Mouse (Mus musculus) embryonic stem cell, embryonic (primary cell): ENCODE measurements around the gene Polr2h.

Source experiments
- CTCF ChIA-PET, 4 experiments: fragments of 300-600 bp in 2 of 4; fragments of 350-600 bp in 2 of 4; sonication (Branson Sonifier 250); formaldehyde crosslinking; loops; one replicate each; lab custom pipeline; 2022; ENCODE audit warnings: inconsistent platforms in 2 of 4; lab: Charles Lee
- POLR2A ChIA-PET, 4 experiments: fragments of 300-600 bp in 2 of 4; fragments of 350-600 bp in 2 of 4; sonication (Branson Sonifier 250); formaldehyde crosslinking; loops; one replicate each; lab custom pipeline; 2022; ENCODE audit warnings: antibody characterized with exemption in 4 of 4, inconsistent platforms in 1 of 4; lab: Charles Lee

Polr2h gene

GRCm38 (mm10) chr16:20692241-20692965, 25.1 kb upstream of the Polr2h start:
- POLR2A ChIA-PET: interaction anchor here (1.0 to 14.3 kb wide), 26 partner anchors 9 to 701 kb away, joined by 3 to 298 read pairs (median 4); partner anchors contain the start of genes Abcf3 (in 1 of the 4), Clcn2 (in 1 of the 4), Dvl3 (in 1 of the 4) and Eif2b5 (in 1 of the 4)

GRCm38 (mm10) chr16:20693111-20693701, 24.3 kb upstream of the Polr2h start, which contains the start of gene Fam131a:
Gene Fam131a, plus strand, starts transcription at chr16:20693241.
- ChIA-PET CTCF (interaction anchor here (0.5 to 1.4 kb wide), 8 partner anchors 9 to 205 kb away, joined by 3 to 6 read pairs (median 4); partner anchors contain the start of gene Clcn2 (in 1 of the 4)), POLR2A (interaction anchor here (0.6 to 14.3 kb wide), 27 partner anchors 9 to 1558 kb away, joined by 3 to 298 read pairs (median 4); partner anchors contain the start of genes Clcn2 (in 1 of the 4), Dvl3 (in 1 of the 4), Eif2b5 (in 1 of the 4) and Polr2h (in 1 of the 4))

More at GRCm38 (mm10) chr16:20692241-20692965, 25.1 kb upstream of the Polr2h start:
- CTCF ChIA-PET: interaction anchor here in 1 of 4 experiments (1.4 kb wide), 1 partner anchor 10 kb away, joined by 6 read pairs; no protein-coding TSS in a partner anchor

- POLR2A ChIA-PET: interaction anchor here in 2 of 4 experiments (1.0 to 14.3 kb wide), 6 partner anchors 10 to 197 kb away, joined by 4 to 298 read pairs (median 8); partner anchors contain the start of genes Clcn2 (in 1 of the 2), Dvl3 (in 1 of the 2), Eif2b5 (in 1 of the 2) and Polr2h (in 1 of the 2)
- CTCF ChIA-PET: no interaction called here
Measured at GRCm38 (mm10) chr16:20694781-20695180, 22.7 kb upstream of the Polr2h start.

GRCm38 (mm10) chr16:20695622-20696323, 21.7 kb upstream of the Polr2h start:
- ChIA-PET POLR2A (no interaction called here), CTCF (no interaction called here)

- POLR2A ChIA-PET: interaction anchor here in 3 of 4 experiments (0.6 to 7.7 kb wide), 10 partner anchors 9 to 485 kb away, joined by 3 to 116 read pairs (median 10); partner anchors contain the start of genes Clcn2 (in 1 of the 3), Polr2h (in 1 of the 3) and Psmd2 (in 1 of the 3)
- CTCF ChIA-PET: interaction anchor here in 2 of 4 experiments (0.7 to 0.9 kb wide), 2 partner anchors 63 to 190 kb away, joined by 3 to 4 read pairs; no protein-coding TSS in a partner anchor
Measured at GRCm38 (mm10) chr16:20699266-20699665, 18.2 kb upstream of the Polr2h start.

- CTCF ChIA-PET: interaction anchor here in 2 of 4 experiments (0.6 to 1.7 kb wide), 4 partner anchors 10 to 191 kb away, joined by 3 to 6 read pairs (median 4); no protein-coding TSS in a partner anchor
- POLR2A ChIA-PET: interaction anchor here in 3 of 4 experiments (0.9 to 7.7 kb wide), 12 partner anchors 8 to 194 kb away, joined by 3 to 116 read pairs (median 4); partner anchors contain the start of genes Clcn2 (in 1 of the 3), Dvl3 (in 1 of the 3), Fam131a (in 1 of the 3) and Polr2h (in 1 of the 3)
Measured at GRCm38 (mm10) chr16:20700036-20700435, 17.4 kb upstream of the Polr2h start.

- ChIA-PET CTCF (interaction anchor here (0.6 to 4.3 kb wide), 17 partner anchors 8 to 1343 kb away, joined by 3 to 30 read pairs (median 4); partner anchors contain the start of genes Clcn2 (in 2 of the 4) and Polr2h (in 2 of the 4)), POLR2A (interaction anchor here (0.6 to 7.7 kb wide), 40 partner anchors 9 to 494 kb away, joined by 3 to 116 read pairs (median 5); partner anchors contain the start of genes Ap2m1 (in 2 of the 4), Clcn2 (in 2 of the 4), Fam131a (in 2 of the 4) and Polr2h (in 2 of the 4))
Measured at GRCm38 (mm10) chr16:20701316-20701715, 16.1 kb upstream of the Polr2h start.

GRCm38 (mm10) chr16:20701729-20702521, 15.5 kb upstream of the Polr2h start:
- POLR2A ChIA-PET: interaction anchor here (0.6 to 7.7 kb wide), 64 partner anchors 9 to 942 kb away, joined by 3 to 116 read pairs (median 4); partner anchors contain the start of genes Ap2m1 (in 2 of the 4), Clcn2 (in 2 of the 4), Dvl3 (in 2 of the 4) and Fam131a (in 2 of the 4)
- CTCF ChIA-PET: interaction anchor here (0.6 to 4.3 kb wide), 45 partner anchors 8 to 1343 kb away, joined by 3 to 30 read pairs (median 4); partner anchors contain the start of genes Clcn2 (in 4 of the 4), Polr2h (in 4 of the 4), Abcf3 (in 1 of the 4) and Fam131a (in 1 of the 4)

GRCm38 (mm10) chr16:20702522-20702893, 15.0 kb upstream of the Polr2h start:
- CTCF ChIA-PET: interaction anchor here (0.6 to 4.3 kb wide), 40 partner anchors 8 to 543 kb away, joined by 3 to 30 read pairs (median 5); partner anchors contain the start of genes Clcn2 (in 4 of the 4), Polr2h (in 4 of the 4), Abcf3 (in 1 of the 4) and Fam131a (in 1 of the 4)
- POLR2A ChIA-PET: interaction anchor here (0.5 to 7.7 kb wide), 61 partner anchors 8 to 942 kb away, joined by 3 to 116 read pairs (median 4); partner anchors contain the start of genes Alg3 (in 2 of the 4), Clcn2 (in 2 of the 4), Eef1akmt4 (in 2 of the 4) and Fam131a (in 2 of the 4)

- ChIA-PET CTCF (interaction anchor here (0.6 to 4.3 kb wide), 37 partner anchors 8 to 542 kb away, joined by 3 to 30 read pairs (median 5); partner anchors contain the start of genes Clcn2 (in 4 of the 4), Polr2h (in 4 of the 4), Abcf3 (in 1 of the 4) and Fam131a (in 1 of the 4)), POLR2A (interaction anchor here (0.5 to 7.7 kb wide), 53 partner anchors 8 to 943 kb away, joined by 3 to 116 read pairs (median 4); partner anchors contain the start of genes Alg3 (in 2 of the 4), Clcn2 (in 2 of the 4), Eef1akmt4 (in 2 of the 4) and Fam131a (in 2 of the 4))
Measured at GRCm38 (mm10) chr16:20703071-20703470, 14.4 kb upstream of the Polr2h start.

- CTCF ChIA-PET: interaction anchor here in 3 of 4 experiments (0.8 to 4.3 kb wide), 13 partner anchors 10 to 101 kb away, joined by 3 to 30 read pairs (median 6); partner anchors contain the start of genes Clcn2 (in 1 of the 3) and Polr2h (in 1 of the 3)
- POLR2A ChIA-PET: interaction anchor here in 3 of 4 experiments (0.8 to 7.7 kb wide), 17 partner anchors 9 to 206 kb away, joined by 3 to 116 read pairs (median 6); partner anchors contain the start of genes Fam131a (in 2 of the 3), Alg3 (in 1 of the 3), Clcn2 (in 1 of the 3) and Eef1akmt4 (in 1 of the 3)
Measured at GRCm38 (mm10) chr16:20703699-20704400, 13.6 kb upstream of the Polr2h start.

- ChIA-PET POLR2A (interaction anchor here in 1 of 4 experiments (4.1 kb wide), 1 partner anchor 12 kb away, joined by 17 read pairs; the partner anchor contains the start of genes Clcn2 and Polr2h), CTCF (interaction anchor here in 1 of 4 experiments (1.2 kb wide), 1 partner anchor 11 kb away, joined by 4 read pairs; the partner anchor contains the start of genes Clcn2 and Polr2h)
Measured at GRCm38 (mm10) chr16:20705786-20706185, 11.7 kb upstream of the Polr2h start.

- ChIA-PET POLR2A (interaction anchor here in 3 of 4 experiments (0.8 to 4.1 kb wide), 6 partner anchors 11 to 208 kb away, joined by 3 to 17 read pairs (median 3); partner anchors contain the start of genes Clcn2 (in 2 of the 3), Polr2h (in 2 of the 3) and Eif2b5 (in 1 of the 3)), CTCF (interaction anchor here in 2 of 4 experiments (1.2 to 5.6 kb wide), 3 partner anchors 10 to 59 kb away, joined by 3 to 26 read pairs (median 4); partner anchors contain the start of genes Clcn2 (in 1 of the 2) and Polr2h (in 1 of the 2))
Measured at GRCm38 (mm10) chr16:20706407-20707055, 10.9 kb upstream of the Polr2h start.
